28 mouse cellular contexts compared by ENCODE assay signal in genomic region chr8:83003187-83003586, GRCm38 (mm10).
"Had no signal": no experiment of that assay in that cellular context is flagged by ENCODE, and none has a peak within 500 bp of the region (broad histone marks: within the 10 kb centered on the region; RNA-seq: fewer than 3 reads in every experiment).

No protein-coding gene starts in this region.

- DNase-seq: gastrocnemius, postnatal 14 days; gastrocnemius, postnatal 36 days; heart, adult 11 months; heart, adult 2 months; heart, postnatal 14 days; heart, postnatal 36 days; kidney, adult 18-20 months; kidney, adult 8-10 months; kidney, postnatal 10 days; kidney, postnatal 25 days; kidney, postnatal 4 days; liver; liver, embryonic 13.5 days had no signal

- H3K4me3 ChIP-seq: heart, adult 2 months; heart, embryonic 13.5 days; heart, embryonic 15.5 days; hindbrain, embryonic 10.5 days; hindbrain, embryonic 12.5 days; intestine, embryonic 15.5 days; left cerebral cortex, adult 2 months; limb, embryonic 10.5 days; limb, embryonic 12.5 days; liver, embryonic 13.5 days; liver, embryonic 15.5 days had no signal

- H3K27me3 ChIP-seq: heart, embryonic 13.5 days; heart, embryonic 15.5 days; hindbrain, embryonic 12.5 days; intestine, embryonic 15.5 days; limb, embryonic 12.5 days; liver, embryonic 13.5 days; liver, embryonic 15.5 days had no signal

- H3K36me3 ChIP-seq: heart, embryonic 13.5 days; heart, embryonic 15.5 days; hindbrain, embryonic 10.5 days; intestine, embryonic 15.5 days; liver, embryonic 13.5 days; liver, embryonic 15.5 days had no signal

- H3K27ac ChIP-seq: heart, adult 2 months; heart, embryonic 13.5 days; heart, embryonic 15.5 days; hindbrain, embryonic 10.5 days; hindbrain, embryonic 12.5 days; hindbrain, embryonic 14.5 days; intestine, embryonic 15.5 days; left cerebral cortex, adult 2 months; limb, embryonic 10.5 days; limb, embryonic 12.5 days; liver, embryonic 13.5 days; liver, embryonic 15.5 days had no signal

- H3K4me1 ChIP-seq: heart, embryonic 13.5 days; heart, embryonic 15.5 days; hindbrain, embryonic 10.5 days; hindbrain, embryonic 12.5 days; intestine, embryonic 15.5 days; limb, embryonic 10.5 days; limb, embryonic 12.5 days; liver, embryonic 13.5 days; liver, embryonic 15.5 days had no signal

- H3K9ac ChIP-seq: heart, embryonic 13.5 days; heart, embryonic 15.5 days; hindbrain, embryonic 12.5 days; hindbrain, embryonic 14.5 days; intestine, embryonic 15.5 days; limb, embryonic 12.5 days; liver, embryonic 13.5 days; liver, embryonic 15.5 days had no signal

- H3K4me2 ChIP-seq: heart, embryonic 11.5 days; heart, embryonic 13.5 days; heart, embryonic 15.5 days; hindbrain, embryonic 12.5 days; hindbrain, embryonic 14.5 days; intestine, embryonic 15.5 days; limb, embryonic 12.5 days; liver, embryonic 11.5 days; liver, embryonic 13.5 days; liver, embryonic 15.5 days had no signal

- ATAC-seq: hindbrain, embryonic 16.5 days; inflammation-experienced regulatory T-cells, adult 6 months; intestine, embryonic 15.5 days; intestine, postnatal 0 days had no signal

- H3K9me3 ChIP-seq: heart, embryonic 13.5 days; heart, embryonic 15.5 days; hindbrain, embryonic 10.5 days; hindbrain, embryonic 12.5 days; intestine, embryonic 15.5 days; limb, embryonic 10.5 days; limb, embryonic 12.5 days; liver, embryonic 13.5 days; liver, embryonic 15.5 days had no signal
